Mouse (Mus musculus) megakaryocyte, adult 5-6 weeks (primary cell): ENCODE measurements around the gene Gtsf1l. TPM values are rescaled to one million over a fixed set of nuclear protein-coding genes. Genes with fewer than 3 reads are reported as not detected.
"Not testable (repeated sequence)": the region's sequence is repeated elsewhere in the genome, so short reads cannot be mapped to it uniquely, and the experiment has no call there.

Experiments
- ATAC-seq: 2 replicates; pipeline ENCODE4 v1.8.0; 2016; ENCODE audit warnings: mild to moderate bottlenecking, inconsistent platforms; ENCODE audit not compliant: poor library complexity, severe bottlenecking
- total RNA-seq, 2 experiments: library from RNA; stranded (forward) in 1 of 2; stranded (reverse) in 1 of 2; fragments of 153-499, 151-499 nt in 1 of 2; fragments of 221-1000, 200-1000 nt in 1 of 2; gene quantifications; 2 replicates each; pipeline versions ENCODE4 v1.2.3 to v1.2.4; 2015 to 2017

Gtsf1l gene
- total RNA-seq, 2 experiments from 2014 or later = not detected

- ATAC-seq = 0 out of 2 replicates have a peak, but pooled peaks have one; percentile 24
Observed at GRCm38 (mm10) chr2:163089475-163090123, 1.9 kb upstream of the Gtsf1l start.

GRCm38 (mm10) chr2:163086561-163086960 lies 1.1 kb downstream of the Gtsf1l start:
- ATAC-seq = no peak

- no peak for ATAC-seq
Observed at GRCm38 (mm10) chr2:163085047-163085446, 2.6 kb downstream of the Gtsf1l start.

GRCm38 (mm10) chr2:163084519-163084918 lies 3.1 kb downstream of the Gtsf1l start:
- no peak for ATAC-seq

DNA sequence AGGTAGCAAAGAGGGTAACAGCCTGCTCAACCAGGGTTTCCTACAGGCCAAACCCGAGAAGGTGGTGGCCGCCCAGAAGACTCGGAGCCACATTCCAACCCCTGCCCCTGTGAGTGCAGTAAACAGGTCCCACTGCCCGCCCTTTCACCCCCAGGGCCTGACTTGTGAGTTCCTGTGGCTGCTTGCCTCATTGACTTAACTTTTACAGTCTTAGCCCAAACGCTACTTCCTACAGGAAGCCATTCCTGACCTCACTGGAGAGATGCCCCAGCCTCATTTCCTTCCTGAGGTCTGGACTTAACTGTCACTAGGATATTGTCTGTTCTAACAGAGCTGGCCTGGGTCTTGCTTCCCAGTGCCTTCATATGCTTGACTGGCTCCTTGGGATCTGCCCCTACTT lies 5.1 kb downstream of the Gtsf1l start:
- no peak for ATAC-seq

GRCm38 (mm10) chr2:163079041-163079440 lies 8.6 kb downstream of the Gtsf1l start:
- ATAC-seq = no peak

- ATAC-seq = no peak
Observed at GRCm38 (mm10) chr2:163075234-163075633, 12.4 kb downstream of the Gtsf1l start.

DNA sequence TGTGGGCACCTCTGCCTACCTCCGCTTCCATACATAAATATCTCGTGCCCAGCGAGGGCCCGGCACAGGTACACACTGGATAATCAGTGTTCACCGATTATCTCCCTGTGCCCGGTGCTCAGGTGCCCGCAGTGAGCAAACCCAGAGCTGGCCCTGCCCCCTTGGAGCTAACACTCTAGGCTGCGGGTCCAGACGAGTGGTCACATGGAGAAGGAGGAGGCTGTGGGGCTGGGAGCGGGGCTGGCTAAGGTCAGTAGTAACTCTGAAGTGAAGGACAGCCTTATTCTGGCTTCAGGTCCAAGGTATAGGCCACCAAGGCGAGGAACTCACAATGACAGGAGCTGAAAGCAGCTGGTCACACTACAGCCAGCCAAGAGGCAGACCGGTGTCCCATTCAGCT lies 12.8 kb downstream of the Gtsf1l start:
- ATAC-seq = no peak

DNA sequence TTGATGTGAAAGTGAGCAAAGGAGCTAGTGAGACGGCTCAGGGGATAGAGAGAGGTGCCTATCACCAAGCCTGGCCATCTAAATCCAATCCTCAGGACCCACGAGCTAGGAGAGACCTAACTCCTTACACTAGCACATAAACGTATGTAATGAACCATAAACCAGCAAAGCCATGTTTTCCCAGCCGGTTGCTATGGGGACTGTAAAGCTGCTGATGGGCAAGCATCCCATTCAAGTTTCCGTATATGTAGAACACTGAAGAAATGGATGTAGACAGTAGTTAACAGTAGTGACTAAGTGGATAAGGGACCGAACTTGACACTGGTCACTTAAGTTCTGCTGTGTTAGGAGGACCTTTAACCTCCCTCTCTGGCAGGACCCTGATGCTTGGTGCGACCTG lies 13.6 kb downstream of the Gtsf1l start:
- no peak for ATAC-seq

GRCm38 (mm10) chr2:163073023-163073757 lies 14.5 kb downstream of the Gtsf1l start:
- no peak for ATAC-seq

DNA sequence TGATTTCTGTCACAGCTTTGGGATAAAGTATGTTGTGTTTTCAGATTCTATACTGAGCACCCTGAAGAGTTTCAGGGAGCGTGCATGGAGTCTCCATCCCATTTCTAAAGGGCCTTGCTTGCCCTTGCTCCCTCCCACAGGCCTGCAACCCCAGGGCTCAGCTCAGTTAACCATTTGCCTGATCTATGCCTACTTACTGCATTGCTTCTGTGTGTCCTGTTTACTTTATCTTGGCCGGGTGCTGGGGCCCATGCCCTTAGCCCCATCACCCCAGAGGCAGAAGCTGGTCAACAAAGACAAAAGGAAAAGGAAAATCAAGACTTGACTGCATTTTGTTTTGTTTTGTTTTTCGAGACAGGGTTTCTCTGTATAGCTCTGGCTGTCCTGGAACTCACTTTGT lies 16.1 kb downstream of the Gtsf1l start:
- no peak for ATAC-seq

GRCm38 (mm10) chr2:163070213-163070612 lies 17.4 kb downstream of the Gtsf1l start:
- no peak for ATAC-seq

- no peak for ATAC-seq
Observed at GRCm38 (mm10) chr2:163067233-163067632, 20.4 kb downstream of the Gtsf1l start.

DNA sequence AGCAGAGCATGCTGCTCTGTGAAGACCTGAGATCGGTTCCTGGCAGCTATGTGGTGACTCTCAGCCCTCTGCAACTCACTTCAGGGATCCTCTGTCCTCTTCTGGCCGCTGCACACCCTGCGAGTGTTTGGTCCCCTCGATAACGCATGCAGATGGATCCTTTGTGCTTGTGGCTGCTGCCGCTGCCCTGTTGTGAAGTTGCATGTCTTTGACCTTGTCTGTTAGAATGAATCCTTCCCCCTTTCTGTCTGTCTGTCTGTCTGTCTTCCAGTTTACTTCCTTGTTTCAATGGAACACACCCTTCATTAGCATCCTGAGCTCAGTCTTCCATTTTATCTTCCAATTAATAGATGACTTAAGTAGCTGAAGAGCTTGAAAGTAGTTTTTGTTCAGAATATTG lies 21.3 kb downstream of the Gtsf1l start:
- ATAC-seq = no peak

GRCm38 (mm10) chr2:163062119-163062508 lies 25.5 kb downstream of the Gtsf1l start:
- ATAC-seq = no peak

DNA sequence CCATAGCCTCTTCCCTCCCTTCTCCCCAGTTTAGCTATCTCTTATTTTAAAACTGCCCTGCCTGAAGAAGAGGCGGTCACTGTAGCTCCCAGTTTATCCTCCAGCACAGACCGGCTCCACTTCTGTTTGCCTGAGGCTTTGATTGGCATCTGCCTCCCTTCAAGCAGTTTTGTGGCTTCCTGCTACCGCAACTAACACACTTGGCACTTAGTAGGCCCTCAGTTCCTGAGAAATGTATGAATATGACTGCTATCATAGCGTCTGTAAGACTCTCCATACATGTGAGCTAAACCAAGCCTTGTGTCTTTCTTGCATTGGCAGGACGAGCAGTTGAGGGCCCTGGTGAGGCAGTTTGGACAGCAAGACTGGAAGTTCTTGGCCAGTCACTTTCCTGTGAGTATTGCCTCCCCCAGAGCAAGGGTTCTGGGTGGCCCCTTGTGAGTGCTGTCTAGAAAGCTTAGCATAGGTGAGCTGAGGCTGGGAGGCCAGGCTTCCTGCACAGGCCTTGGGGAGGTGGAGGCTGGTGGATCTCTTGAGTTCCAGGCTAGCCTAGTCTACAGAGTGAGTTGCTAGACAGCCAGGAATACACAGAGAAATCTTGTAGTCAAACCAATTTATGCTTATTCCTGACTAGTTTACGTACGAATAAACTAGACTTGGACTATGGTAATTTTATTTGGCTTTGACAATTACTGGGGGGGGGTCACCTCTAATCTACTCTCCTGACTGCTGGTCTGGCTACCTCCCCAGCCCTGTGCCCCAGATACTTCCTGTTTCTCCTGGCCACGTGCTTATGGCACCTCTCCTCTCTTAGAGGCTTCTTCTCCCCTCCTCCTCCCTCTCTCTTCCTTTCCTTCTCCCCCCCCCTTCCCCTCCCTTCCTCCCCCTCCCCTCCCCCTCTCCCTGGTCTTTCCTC lies 26.2 kb downstream of the Gtsf1l start:
- peak; percentile 66 for ATAC-seq

DNA sequence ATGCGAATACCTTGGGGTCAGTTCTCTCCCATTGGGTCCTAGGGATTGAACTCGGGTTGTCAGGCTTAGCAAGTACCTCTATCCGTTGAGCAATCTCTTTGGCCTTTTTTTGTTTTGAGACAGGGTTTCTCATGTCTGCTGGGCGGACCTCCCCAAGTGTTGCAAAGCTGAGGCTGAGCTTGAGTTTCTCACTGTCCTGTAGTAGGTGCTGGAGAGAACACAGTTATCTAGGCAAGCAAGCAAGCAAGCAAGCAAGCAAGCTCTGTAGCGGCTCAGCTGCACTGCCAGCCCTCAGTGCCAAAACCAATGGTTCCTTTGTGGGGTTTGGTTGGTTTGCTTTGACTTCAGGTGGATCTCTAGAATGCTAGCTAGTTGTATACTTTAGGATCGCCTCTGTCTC lies 27.0 kb downstream of the Gtsf1l start:
- no peak for ATAC-seq

GRCm38 (mm10) chr2:163058981-163059380 lies 28.7 kb downstream of the Gtsf1l start:
- ATAC-seq = not testable (repeated sequence)

DNA sequence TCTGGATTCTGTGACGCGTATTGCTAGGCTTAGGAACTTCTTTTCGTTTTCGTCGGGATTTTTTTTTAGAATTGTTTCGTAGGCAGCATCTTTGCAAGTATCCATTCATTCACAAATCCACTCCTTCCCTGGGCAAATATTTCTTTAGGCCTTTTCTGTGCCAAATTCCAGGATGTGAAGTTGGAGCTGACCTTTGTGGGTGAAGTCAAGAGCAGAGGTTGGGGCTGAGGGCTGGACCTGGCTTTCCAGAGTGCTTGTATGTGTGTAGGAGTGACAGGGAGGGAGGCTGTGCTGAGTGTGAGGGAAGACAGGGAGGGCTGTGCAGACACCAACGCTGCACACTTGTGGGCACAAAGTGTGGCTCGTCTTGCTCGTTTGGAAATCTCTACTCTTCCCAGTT lies 31.1 kb downstream of the Gtsf1l start:
- ATAC-seq = no peak

DNA sequence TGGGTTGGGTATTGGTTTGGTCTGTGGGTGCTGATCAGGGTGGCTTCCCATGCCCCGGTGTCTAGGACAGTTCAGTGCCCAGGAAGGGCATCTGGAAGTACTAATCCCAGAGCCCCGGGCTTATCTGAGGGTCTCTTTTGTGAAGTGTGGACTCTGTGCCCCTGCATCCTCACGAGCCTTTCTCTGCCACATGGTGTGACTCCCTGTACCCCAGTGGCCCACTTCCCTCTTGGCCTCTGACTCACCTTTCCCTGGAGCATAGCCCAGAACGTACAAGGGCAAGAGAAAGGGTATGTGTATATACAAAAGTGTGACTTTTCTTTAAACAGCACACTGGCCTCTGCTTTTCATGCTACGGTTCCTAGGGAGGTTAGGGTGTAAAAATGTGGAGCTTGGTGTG lies 31.9 kb downstream of the Gtsf1l start:
- ATAC-seq = no peak

DNA sequence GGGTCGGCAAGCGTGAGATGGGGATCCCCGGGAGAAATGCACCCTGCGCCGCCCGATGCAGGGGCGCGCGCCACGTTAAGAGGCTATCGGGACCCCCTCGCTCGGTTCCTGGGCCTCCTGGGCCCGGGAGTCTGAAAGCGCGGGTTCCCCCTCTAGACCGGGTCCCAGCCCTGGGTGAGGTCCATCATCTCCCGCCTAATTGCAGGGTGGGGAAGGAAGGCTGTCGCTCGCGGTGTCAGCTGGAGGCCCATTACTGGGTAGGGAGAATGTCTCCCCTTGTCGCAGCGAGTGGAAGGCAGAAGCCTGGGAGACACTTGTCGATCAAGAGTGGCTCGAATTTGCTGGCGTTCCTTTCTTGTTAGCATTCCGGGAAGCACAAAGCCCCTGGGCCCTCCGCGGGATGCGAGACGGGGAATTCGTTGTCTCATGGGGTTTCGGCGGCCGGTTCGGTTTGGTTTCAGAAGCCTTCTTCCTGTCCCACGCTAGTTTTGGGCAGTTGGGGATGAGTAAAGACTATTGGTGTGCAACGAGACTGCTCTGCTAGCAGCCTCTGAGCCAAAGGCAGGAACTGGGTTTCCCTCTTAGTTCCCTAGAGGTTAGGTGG lies 32.7 kb downstream of the Gtsf1l start:
- ATAC-seq = peak; percentile 21; the same call in 1 of the 2 replicates
